Mouse (Mus musculus) embryonic facial prominence, embryonic 15.5 days (tissue): ENCODE measurements at regions not wholly inside any gene's neighbourhood (a gene's known extent, or its start where the extent isn't known, plus 50 kb on each side); places are given as distances from the start of the nearest gene placed in this dataset.

Experiments
- ATAC-seq: fragments of 200-750 bp; cut with Nextera tagmentation; 2 replicates; pipeline ENCODE4 v1.8.0; 2017; ENCODE audit warnings: low read depth, moderate TSS enrichment; ENCODE audit not compliant: insufficient number of reproducible peaks, low FRiP score, low TSS enrichment
- H3K27ac ChIP-seq: fragments of 300-500 bp; sonication (generic); replicated peaks from 2 replicates; pipeline ENCODE4 v1.5.1; 2015; ENCODE audit warnings: mild to moderate bottlenecking, inconsistent platforms
- H3K27me3 ChIP-seq: fragments of 300-500 bp; sonication (generic); 2 replicates; pipeline ENCODE4 v1.6.1; 2015; ENCODE audit warnings: inconsistent platforms
- H3K36me3 ChIP-seq: fragments of 300-500 bp; sonication (generic); 2 replicates; pipeline ENCODE4 v1.6.1; 2015; ENCODE audit warnings: mild to moderate bottlenecking, inconsistent platforms
- H3K4me1 ChIP-seq: fragments of 300-500 bp; sonication (generic); 2 replicates; pipeline ENCODE4 v1.6.1; 2015; ENCODE audit warnings: inconsistent platforms
- H3K4me2 ChIP-seq: fragments of 300-500 bp; sonication (generic); replicated peaks from 2 replicates; pipeline ENCODE4 v1.6.1; 2015; ENCODE audit warnings: mild to moderate bottlenecking, inconsistent platforms
- H3K4me3 ChIP-seq: fragments of 300-500 bp; sonication (generic); replicated peaks from 2 replicates; pipeline ENCODE4 v1.5.1; 2015; ENCODE audit warnings: mild to moderate bottlenecking, inconsistent platforms
- H3K9ac ChIP-seq: fragments of 300-500 bp; sonication (generic); 2 replicates; pipeline ENCODE4 v1.6.1; 2015; ENCODE audit warnings: inconsistent platforms
- H3K9me3 ChIP-seq: fragments of 300-500 bp; sonication (generic); replicated peaks from 2 replicates; pipeline ENCODE4 v1.6.1; 2016; ENCODE audit warnings: inconsistent platforms
- WGBS: fragments of 180-500 bp; shearing (Covaris S2); methylation state at CpG from one replicate; pipeline ENCODE4 v1.1.7; 2015; 5-methylcytosine and 5-hydroxymethylcytosine counted together

DNA sequence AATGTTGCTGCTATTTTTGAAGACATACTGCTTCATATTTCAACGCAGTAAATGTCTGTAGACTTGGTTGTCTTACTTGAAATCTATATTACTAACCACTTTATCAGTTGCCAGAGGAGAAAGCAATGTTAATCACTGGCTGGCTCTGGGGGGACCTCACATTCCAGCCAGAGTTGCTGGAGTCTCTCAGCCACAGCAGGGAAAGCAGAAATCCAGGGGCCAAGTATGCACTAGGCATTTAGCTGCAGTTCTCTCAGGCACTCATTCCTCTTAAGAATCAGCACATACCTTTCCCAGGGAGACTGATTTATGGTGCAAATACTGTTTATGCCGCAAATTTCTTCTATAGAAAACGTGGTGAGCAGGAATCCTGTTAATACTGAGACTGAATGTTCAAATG lies 933.6 kb upstream of the Lcorl start:
- Histone ChIP-seq H3K9ac (no peak overlapping the region), H3K27me3 (no peaks in the 10 kb centered on the region), H3K27ac (no peak overlapping the region), H3K4me3 (no peak overlapping the region), H3K4me2 (no peak overlapping the region), H3K36me3 (no peaks in the 10 kb centered on the region), H3K9me3 (no peaks in the 10 kb centered on the region), H3K4me1 (no peaks in the 10 kb centered on the region)
- 41% methylated on average over 3 of the region's 3 CpGs for WGBS
- ATAC-seq, result no peak

DNA sequence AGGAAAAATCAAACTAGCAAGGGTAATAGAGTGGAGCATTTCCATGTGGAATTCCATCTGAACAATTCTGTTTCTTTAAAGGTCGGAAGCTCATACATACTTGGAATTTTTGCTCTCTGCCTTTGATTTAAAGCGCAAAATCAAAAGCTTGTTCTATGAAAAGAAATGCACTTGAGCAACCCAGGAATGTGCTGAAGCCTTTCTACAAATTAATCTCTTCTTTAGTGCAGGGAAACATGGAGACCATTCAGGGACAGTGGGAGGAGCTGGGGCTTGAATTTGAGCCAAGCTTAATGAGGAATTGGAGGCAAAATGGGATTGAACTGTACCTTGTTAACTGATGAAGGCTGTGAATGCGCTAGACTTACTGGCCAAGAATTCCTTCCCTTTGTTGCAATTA lies 933.1 kb upstream of the Lcorl start:
- H3K27me3 ChIP-seq, result no peaks in the 10 kb centered on the region
- 22% methylated on average over 3 of the region's 3 CpGs for WGBS
- no peak for ATAC-seq
- no peak overlapping the region for H3K4me3 ChIP-seq
- no peaks in the 10 kb centered on the region for H3K4me1 ChIP-seq
- no peaks in the 10 kb centered on the region for H3K9me3 ChIP-seq
- no peaks in the 10 kb centered on the region for H3K36me3 ChIP-seq
- no peak overlapping the region for H3K4me2 ChIP-seq
- no peak overlapping the region for H3K27ac ChIP-seq
- no peak overlapping the region for H3K9ac ChIP-seq

DNA sequence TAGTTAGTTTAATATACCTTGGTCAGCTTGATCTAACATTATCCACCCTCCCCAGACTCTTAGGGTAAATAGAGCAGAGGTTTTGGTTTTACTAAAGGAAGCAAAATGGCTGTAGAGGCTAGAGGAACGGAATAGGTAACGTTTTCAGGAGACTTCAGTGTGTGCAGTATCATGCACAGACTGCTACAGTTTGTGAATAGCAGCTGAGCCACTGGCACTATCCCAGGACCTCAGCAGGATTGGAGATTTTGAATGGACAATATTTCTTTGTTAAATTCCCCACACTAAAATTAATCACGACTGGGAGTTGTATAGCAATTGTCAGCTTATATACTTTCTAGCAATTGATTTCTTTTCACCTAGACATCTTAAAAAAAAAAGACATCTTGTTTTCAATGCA lies 929.7 kb upstream of the Lcorl start:
- Histone ChIP-seq H3K9me3 (no peaks in the 10 kb centered on the region), H3K4me3 (no peak overlapping the region), H3K36me3 (no peaks in the 10 kb centered on the region), H3K9ac (no peak overlapping the region), H3K4me1 (no peaks in the 10 kb centered on the region), H3K27ac (no peak overlapping the region), H3K4me2 (no peak overlapping the region), H3K27me3 (no peaks in the 10 kb centered on the region)
- no peak for ATAC-seq
- WGBS, result 79% methylated on average over 3 of the region's 3 CpGs

DNA sequence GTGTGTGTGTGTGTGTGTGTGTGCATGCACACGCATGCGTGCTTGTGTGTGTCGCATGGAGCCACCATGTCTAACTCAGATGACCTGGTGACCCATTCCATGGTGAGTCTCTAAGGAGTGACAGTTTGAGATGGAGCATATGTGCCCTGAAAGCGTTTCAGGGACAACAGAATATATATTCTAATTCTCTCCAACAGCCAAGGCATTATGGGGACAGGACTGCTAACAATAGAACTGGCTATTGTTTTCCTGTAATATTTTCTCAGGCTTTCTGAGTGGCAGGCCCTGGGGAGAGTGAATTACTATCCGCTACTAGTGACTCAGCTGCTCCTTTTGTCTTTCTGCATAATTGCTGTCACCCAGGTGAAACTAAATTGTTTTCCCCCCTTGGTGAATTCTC lies 898.7 kb upstream of the Lcorl start:
- WGBS, result 75% methylated on average over 5 of the region's 5 CpGs
- no peaks in the 10 kb centered on the region for H3K9me3 ChIP-seq
- H3K27me3 ChIP-seq, result no peaks in the 10 kb centered on the region
- H3K36me3 ChIP-seq, result no peaks in the 10 kb centered on the region
- H3K4me2 ChIP-seq, result no peak overlapping the region
- H3K27ac ChIP-seq, result no peak overlapping the region
- H3K9ac ChIP-seq, result no peak overlapping the region
- H3K4me1 ChIP-seq, result no peaks in the 10 kb centered on the region; the same call in 1 of the 2 replicates
- ATAC-seq, result no peak
- no peak overlapping the region for H3K4me3 ChIP-seq

DNA sequence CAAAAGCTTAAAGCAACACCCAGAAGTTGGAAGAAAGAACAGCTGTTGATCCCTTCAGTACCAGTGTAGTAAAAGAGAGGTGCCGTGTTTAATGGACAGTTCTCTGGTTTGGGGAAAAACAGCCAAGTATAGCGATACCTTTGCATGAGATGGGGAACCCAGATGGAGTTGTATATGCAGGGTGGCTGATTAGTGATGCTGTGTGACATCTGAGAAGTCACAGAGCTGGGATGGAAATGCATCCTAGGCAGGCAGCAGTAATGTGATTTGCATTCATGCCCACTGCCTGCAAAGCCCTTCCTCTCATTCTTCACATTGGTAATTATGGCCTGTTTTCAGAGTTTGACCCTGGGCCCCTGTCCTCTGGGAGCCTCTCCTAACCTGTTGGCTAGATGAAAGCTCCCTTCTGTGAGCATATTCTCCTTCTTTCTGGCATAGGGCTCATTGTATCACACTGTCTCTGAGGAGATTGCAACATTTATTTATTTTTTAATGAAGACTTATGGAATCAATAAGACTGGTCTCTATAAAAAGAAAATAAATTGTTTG lies 882.7 kb upstream of the Lcorl start:
- Histone ChIP-seq H3K9me3 (no peaks in the 10 kb centered on the region), H3K4me1 (0 out of 2 replicates have a peak, but pooled peaks cover 5% of the 10 kb centered on the region), H3K9ac (no peak overlapping the region), H3K4me2 (no peak overlapping the region), H3K27me3 (no peaks in the 10 kb centered on the region), H3K27ac (0 out of 2 replicates have a peak overlapping the region, but pooled peaks have one; percentile 17), H3K4me3 (no peak overlapping the region), H3K36me3 (no peaks in the 10 kb centered on the region)
- 47% methylated on average over 2 of the region's 2 CpGs for WGBS
- ATAC-seq, result no peak

DNA sequence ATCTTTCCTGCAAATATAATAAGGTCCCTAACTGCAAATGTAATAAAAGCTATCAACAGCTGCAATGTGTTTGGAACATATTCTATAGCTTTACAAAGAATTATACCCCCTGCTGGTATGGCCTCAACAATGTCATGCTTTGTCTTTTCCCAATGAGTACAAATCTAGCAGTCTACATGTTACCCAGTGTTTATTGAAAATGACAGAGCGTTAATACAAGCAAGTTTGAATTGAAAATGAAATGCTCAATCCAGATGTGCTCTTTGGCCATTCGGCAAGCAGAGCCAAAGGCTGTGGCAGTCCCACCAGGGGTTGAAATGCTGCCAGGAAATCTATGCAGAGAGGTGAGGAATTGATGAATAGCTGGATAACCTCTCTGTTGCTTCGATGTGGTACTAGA lies 875.1 kb upstream of the Lcorl start:
- ATAC-seq, result no peak

DNA sequence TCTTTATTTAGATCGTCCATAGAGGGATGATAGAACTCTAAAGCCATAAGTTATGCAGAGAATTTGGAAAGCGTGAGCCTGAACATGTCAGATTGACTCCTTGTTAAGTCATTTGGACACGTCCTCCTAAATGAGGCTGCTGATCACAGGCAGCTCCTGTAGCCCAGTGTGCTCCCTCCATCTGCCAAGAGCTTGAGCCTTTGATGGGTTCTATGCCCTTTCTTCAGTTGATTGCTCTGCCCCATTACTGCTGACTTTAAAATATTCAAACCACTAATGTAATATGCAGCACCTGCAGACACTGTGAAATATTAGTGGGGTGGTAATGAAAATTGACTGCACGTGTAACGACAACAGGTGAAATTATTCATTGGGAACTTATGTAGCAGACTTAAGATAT lies 874.6 kb upstream of the Lcorl start:
- Histone ChIP-seq H3K27ac (no peak overlapping the region), H3K4me2 (no peak overlapping the region), H3K27me3 (no peaks in the 10 kb centered on the region), H3K9me3 (no peaks in the 10 kb centered on the region), H3K9ac (no peak overlapping the region), H3K36me3 (no peaks in the 10 kb centered on the region), H3K4me3 (no peak overlapping the region), H3K4me1 (no peaks in the 10 kb centered on the region)
- no peak for ATAC-seq
- 69% methylated on average over 5 of the region's 5 CpGs for WGBS

More for the DNA sequence above, 875.1 kb upstream of the Lcorl start:
- Histone ChIP-seq H3K27me3 (no peaks in the 10 kb centered on the region), H3K4me3 (no peak overlapping the region), H3K4me2 (no peak overlapping the region), H3K4me1 (no peaks in the 10 kb centered on the region), H3K36me3 (no peaks in the 10 kb centered on the region), H3K27ac (no peak overlapping the region), H3K9me3 (no peaks in the 10 kb centered on the region), H3K9ac (no peak overlapping the region)
- 69% methylated on average over 3 of the region's 3 CpGs for WGBS

DNA sequence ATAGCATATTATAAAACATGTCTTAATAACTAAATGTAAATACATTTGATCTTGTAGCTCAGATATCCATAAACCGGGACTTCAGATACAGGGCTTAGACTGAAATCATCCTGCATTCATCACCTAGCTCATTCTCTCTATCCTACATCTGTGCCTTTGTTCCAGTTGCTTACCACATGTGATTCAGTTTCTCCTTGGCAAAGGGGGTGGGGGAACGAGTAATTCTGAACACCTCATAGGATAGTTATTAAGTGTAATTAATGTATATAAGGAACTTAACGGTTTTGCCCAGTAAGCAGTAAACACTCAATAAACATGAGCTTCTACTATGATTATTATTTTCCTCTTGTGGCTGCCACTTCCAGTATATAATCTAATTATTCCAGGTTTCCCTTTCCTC lies 873.9 kb upstream of the Lcorl start:
- Histone ChIP-seq H3K9me3 (no peaks in the 10 kb centered on the region), H3K27ac (no peak overlapping the region), H3K36me3 (no peaks in the 10 kb centered on the region), H3K9ac (no peak overlapping the region), H3K27me3 (no peaks in the 10 kb centered on the region), H3K4me1 (no peaks in the 10 kb centered on the region), H3K4me2 (no peak overlapping the region), H3K4me3 (no peak overlapping the region)
- no peak for ATAC-seq
- 66% methylated on average over 3 of the region's 3 CpGs for WGBS

DNA sequence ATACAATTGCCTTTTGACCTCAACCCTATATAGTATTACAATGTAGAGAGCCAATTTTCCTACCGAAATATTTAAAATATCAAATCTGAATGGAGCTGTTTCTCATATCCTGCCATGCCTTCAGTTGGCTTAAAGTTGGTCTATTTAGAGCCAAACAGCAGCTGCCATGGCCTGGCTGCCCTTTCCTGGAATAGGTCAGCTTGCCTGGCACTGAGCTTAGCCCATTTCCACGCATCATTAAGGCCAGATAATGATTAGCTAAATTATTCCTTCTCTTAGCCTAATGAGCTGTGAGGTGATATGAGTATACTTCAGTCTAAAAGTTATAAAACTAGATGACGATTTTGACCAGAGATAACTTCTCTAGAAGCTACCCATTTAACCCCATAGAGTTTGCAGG lies 852.2 kb upstream of the Lcorl start:
- Histone ChIP-seq H3K27ac (no peak overlapping the region), H3K4me3 (no peak overlapping the region), H3K27me3 (no peaks in the 10 kb centered on the region), H3K9ac (no peak overlapping the region), H3K4me1 (no peaks in the 10 kb centered on the region), H3K36me3 (no peaks in the 10 kb centered on the region), H3K4me2 (no peak overlapping the region), H3K9me3 (no peaks in the 10 kb centered on the region)
- WGBS, result 67% methylated on average over 3 of the region's 3 CpGs
- ATAC-seq, result no peak

DNA sequence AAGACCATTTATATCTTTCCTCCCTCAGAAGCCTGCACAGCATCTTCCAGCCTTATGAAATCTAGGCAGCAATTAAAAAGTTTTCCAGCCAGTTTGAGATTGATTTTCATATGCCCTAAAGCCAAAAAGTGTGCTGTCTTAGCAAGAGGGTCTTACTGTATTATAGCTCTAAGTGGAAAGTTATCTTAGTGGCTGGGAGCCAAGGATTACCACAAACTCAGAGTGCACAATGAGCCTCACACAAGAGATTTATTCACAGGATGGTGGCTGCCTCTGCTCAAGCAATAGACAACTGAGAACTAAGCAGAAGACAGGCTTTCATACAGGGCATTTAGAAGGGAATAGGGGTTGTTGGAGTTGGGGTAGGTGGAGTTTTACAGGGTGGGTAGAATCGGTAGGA lies 850.4 kb upstream of the Lcorl start:
- ATAC-seq, result 0 out of 2 replicates have a peak, but pooled peaks have one; percentile 51
- Histone ChIP-seq H3K36me3 (no peaks in the 10 kb centered on the region), H3K4me3 (no peak overlapping the region), H3K4me1 (no peaks in the 10 kb centered on the region), H3K9ac (no peak overlapping the region), H3K4me2 (no peak overlapping the region), H3K27ac (no peak overlapping the region), H3K9me3 (no peaks in the 10 kb centered on the region), H3K27me3 (no peaks in the 10 kb centered on the region)
- WGBS, result 76% methylated on average over 1 of the region's 1 CpGs

DNA sequence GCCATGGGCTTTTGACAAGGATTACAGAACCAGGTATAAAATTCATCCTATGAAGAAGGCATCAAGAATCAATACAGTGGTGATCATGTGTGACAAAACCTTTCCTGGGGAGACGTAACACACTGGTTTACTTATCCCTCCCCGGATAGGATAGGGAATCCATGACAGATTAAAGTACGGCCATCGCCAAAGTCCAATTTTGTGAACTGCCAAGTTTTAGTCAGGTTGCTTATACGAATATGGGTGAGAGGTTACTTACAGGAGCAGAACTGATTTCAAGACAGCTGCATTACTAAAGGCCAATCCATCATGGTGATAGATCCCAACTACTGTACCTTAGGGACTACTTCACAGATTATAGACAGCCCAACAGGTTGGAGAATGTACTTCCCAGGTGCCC lies 849.6 kb upstream of the Lcorl start:
- 89% methylated on average over 5 of the region's 5 CpGs for WGBS
- Histone ChIP-seq H3K4me3 (no peak overlapping the region), H3K4me2 (no peak overlapping the region), H3K4me1 (no peaks in the 10 kb centered on the region), H3K27ac (no peak overlapping the region), H3K9ac (no peak overlapping the region), H3K36me3 (no peaks in the 10 kb centered on the region), H3K27me3 (no peaks in the 10 kb centered on the region), H3K9me3 (no peaks in the 10 kb centered on the region)
- ATAC-seq, result no peak

DNA sequence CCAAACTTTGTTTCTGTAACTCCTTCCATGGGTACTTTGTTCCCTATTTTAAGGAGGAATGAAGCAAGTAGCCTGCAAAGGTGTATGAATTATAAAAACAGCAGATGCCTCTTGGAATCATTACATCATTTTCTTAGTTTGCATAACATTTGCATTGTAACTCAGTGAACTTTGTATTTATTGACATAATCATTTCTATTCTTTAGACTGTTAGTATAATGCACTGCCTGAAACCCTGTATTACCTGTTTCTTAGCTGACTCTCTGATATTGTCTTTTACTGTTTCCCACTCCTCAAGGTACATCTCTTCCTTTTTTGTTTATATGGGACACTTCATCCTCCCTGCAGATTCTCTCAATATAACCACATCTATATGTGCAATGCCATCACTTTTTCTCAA lies 820.6 kb upstream of the Lcorl start:
- Histone ChIP-seq H3K9ac (no peak overlapping the region), H3K4me3 (no peak overlapping the region), H3K36me3 (no peaks in the 10 kb centered on the region), H3K4me1 (no peaks in the 10 kb centered on the region), H3K27me3 (no peaks in the 10 kb centered on the region), H3K27ac (no peak overlapping the region), H3K4me2 (no peak overlapping the region), H3K9me3 (no peaks in the 10 kb centered on the region)
- ATAC-seq, result no peak
